Mouse (Mus musculus) stomach, embryonic 14.5 days (tissue): ENCODE results near the gene Rnf145. TPM values are rescaled to one million over a fixed set of nuclear protein-coding genes. Genes with fewer than 3 reads are reported as not detected.

ENCODE experiments used
- ATAC-seq: fragments of 200-750 bp; cut with Nextera tagmentation; 2 replicates; pipeline ENCODE4 v1.8.0; 2017; ENCODE audit warnings: low read depth, moderate TSS enrichment; ENCODE audit not compliant: insufficient number of reproducible peaks, insufficient read depth, low FRiP score
- H3K27ac ChIP-seq: fragments of 300-500 bp; sonication (generic); 2 replicates; pipeline ENCODE4 v1.5.1; 2014; ENCODE audit warnings: mild to moderate bottlenecking, low read length, moderate library complexity, mixed read lengths
- H3K27me3 ChIP-seq: fragments of 300-500 bp; sonication (generic); 2 replicates; pipeline ENCODE4 v1.6.1; 2014; ENCODE audit warnings: low read length, control low read depth, mixed read lengths; ENCODE audit not compliant: control insufficient read depth, insufficient read depth
- H3K36me3 ChIP-seq: fragments of 300-500 bp; sonication (generic); 2 replicates; pipeline ENCODE4 v1.6.1; 2014; ENCODE audit warnings: mild to moderate bottlenecking, control low read depth, low read length, moderate library complexity, mixed read lengths; ENCODE audit not compliant: control insufficient read depth, insufficient read depth
- H3K4me1 ChIP-seq: fragments of 300-500 bp; sonication (generic); 2 replicates; pipeline ENCODE4 v1.6.1; 2014; ENCODE audit warnings: low read length, control low read depth, mixed read lengths; ENCODE audit not compliant: control insufficient read depth, insufficient read depth
- H3K4me2 ChIP-seq: fragments of 300-500 bp; sonication (generic); replicated peaks from 2 replicates; pipeline ENCODE4 v1.6.1; 2014; ENCODE audit warnings: low read depth, low read length, control low read depth
- H3K4me3 ChIP-seq: fragments of 300-500 bp; sonication (generic); 2 replicates; pipeline ENCODE4 v1.5.1; 2014; ENCODE audit warnings: low read depth, low read length, control low read depth
- H3K9ac ChIP-seq: fragments of 300-500 bp; sonication (generic); replicated peaks from 2 replicates; pipeline ENCODE4 v1.6.1; 2014; ENCODE audit warnings: low read depth, mild to moderate bottlenecking, control low read depth, low read length, moderate library complexity, mixed read lengths
- H3K9me3 ChIP-seq: fragments of 300-500 bp; sonication (generic); 2 replicates; pipeline ENCODE4 v1.6.1; 2016; ENCODE audit warnings: low read depth, low read length, control low read depth; ENCODE audit not compliant: control insufficient read depth
- WGBS: fragments of 180-500 bp; shearing (Covaris S2); extraction: QIAGEN DNeasy Blood & Tissue Kit; methylation state at CpG from one replicate; pipeline ENCODE4 v1.1.7; 2014; 5-methylcytosine and 5-hydroxymethylcytosine counted together
- polyA plus RNA-seq: library from polyadenylated mRNA; unstranded; fragments of >200 nt; fragmentation: Nextera tagmentation; extraction: Ambion mirVana; gene quantifications from 2 replicates; pipeline ENCODE4 v1.2.1, GENCODE M21; 2014

Gene Rnf145
- polyA plus RNA-seq, 1 experiment from 2014 or later, result 84.7 TPM

- ATAC-seq, result no peak
- no peak overlapping the region for H3K27ac ChIP-seq
- WGBS, result 60% methylated on average over 5 of the region's 5 CpGs
- H3K36me3 ChIP-seq, result no peaks in the 10 kb centered on the region
- no peaks in the 10 kb centered on the region for H3K9me3 ChIP-seq
- no peak overlapping the region for H3K4me3 ChIP-seq
- H3K9ac ChIP-seq, result no peak overlapping the region
- H3K4me2 ChIP-seq, result no peak overlapping the region
- H3K27me3 ChIP-seq, result no peaks in the 10 kb centered on the region
- no peaks in the 10 kb centered on the region for H3K4me1 ChIP-seq
Measured at GRCm38 (mm10) chr11:44502931-44503330, 15.8 kb upstream of the Rnf145 start.

- H3K4me2 ChIP-seq, result no peak overlapping the region
- no peak overlapping the region for H3K27ac ChIP-seq
- H3K4me3 ChIP-seq, result no peak overlapping the region
- H3K27me3 ChIP-seq, result no peaks in the 10 kb centered on the region
- no peaks in the 10 kb centered on the region for H3K4me1 ChIP-seq
- no peak overlapping the region for H3K9ac ChIP-seq
- 87% methylated on average over 7 of the region's 7 CpGs for WGBS
- no peaks in the 10 kb centered on the region for H3K9me3 ChIP-seq
- no peak for ATAC-seq
- no peaks in the 10 kb centered on the region for H3K36me3 ChIP-seq
Measured at GRCm38 (mm10) chr11:44504146-44504545, 14.6 kb upstream of the Rnf145 start.

- Histone ChIP-seq H3K4me3 (no peak overlapping the region), H3K9ac (no peak overlapping the region), H3K4me2 (no peak overlapping the region), H3K36me3 (no peaks in the 10 kb centered on the region), H3K9me3 (no peaks in the 10 kb centered on the region), H3K4me1 (no peaks in the 10 kb centered on the region), H3K27ac (no peak overlapping the region), H3K27me3 (no peaks in the 10 kb centered on the region)
- 85% methylated on average over 3 of the region's 3 CpGs for WGBS
- no peak for ATAC-seq
Measured at GRCm38 (mm10) chr11:44504761-44505160, 14.0 kb upstream of the Rnf145 start.

GRCm38 (mm10) chr11:44508876-44509275, 9.9 kb upstream of the Rnf145 start:
- peak; percentile 79; the same call in 1 of the 2 replicates for ATAC-seq
- Histone ChIP-seq H3K36me3 (no peaks in the 10 kb centered on the region), H3K4me3 (no peak overlapping the region), H3K9me3 (no peaks in the 10 kb centered on the region), H3K4me2 (no peak overlapping the region), H3K27me3 (no peaks in the 10 kb centered on the region), H3K27ac (no peak overlapping the region), H3K4me1 (no peaks in the 10 kb centered on the region), H3K9ac (no peak overlapping the region)
- 44% methylated on average over 4 of the region's 4 CpGs for WGBS

GRCm38 (mm10) chr11:44509906-44510305, 8.9 kb upstream of the Rnf145 start:
- no peak for ATAC-seq
- Histone ChIP-seq H3K27me3 (no peaks in the 10 kb centered on the region), H3K4me2 (no peak overlapping the region), H3K27ac (no peak overlapping the region), H3K4me3 (no peak overlapping the region), H3K9ac (no peak overlapping the region), H3K9me3 (no peaks in the 10 kb centered on the region), H3K4me1 (no peaks in the 10 kb centered on the region), H3K36me3 (no peaks in the 10 kb centered on the region)
- WGBS, result 75% methylated on average over 2 of the region's 2 CpGs

GRCm38 (mm10) chr11:44510371-44510770, 8.4 kb upstream of the Rnf145 start:
- H3K36me3 ChIP-seq, result no peaks in the 10 kb centered on the region
- ATAC-seq, result no peak
- H3K9me3 ChIP-seq, result no peaks in the 10 kb centered on the region
- no peak overlapping the region for H3K27ac ChIP-seq
- no peak overlapping the region for H3K4me3 ChIP-seq
- H3K9ac ChIP-seq, result no peak overlapping the region
- 82% methylated on average over 7 of the region's 7 CpGs for WGBS
- H3K4me1 ChIP-seq, result no peaks in the 10 kb centered on the region
- H3K27me3 ChIP-seq, result no peaks in the 10 kb centered on the region
- H3K4me2 ChIP-seq, result no peak overlapping the region

- Histone ChIP-seq H3K9ac (no peak overlapping the region), H3K4me2 (no peak overlapping the region), H3K4me3 (no peak overlapping the region), H3K27me3 (no peaks in the 10 kb centered on the region), H3K27ac (no peak overlapping the region), H3K9me3 (no peaks in the 10 kb centered on the region), H3K4me1 (0 out of 2 replicates have a peak, but pooled peaks cover 2% of the 10 kb centered on the region), H3K36me3 (no peaks in the 10 kb centered on the region)
- ATAC-seq, result peak; percentile 53; the same call in 1 of the 2 replicates
- 65% methylated on average over 14 of the region's 14 CpGs for WGBS
Measured at GRCm38 (mm10) chr11:44512044-44513025, 6.4 kb upstream of the Rnf145 start.

GRCm38 (mm10) chr11:44513026-44513422, 5.7 kb upstream of the Rnf145 start:
- Histone ChIP-seq H3K4me2 (no peak overlapping the region), H3K36me3 (no peaks in the 10 kb centered on the region), H3K27ac (no peak overlapping the region), H3K4me3 (no peak overlapping the region), H3K9ac (no peak overlapping the region), H3K27me3 (no peaks in the 10 kb centered on the region), H3K9me3 (no peaks in the 10 kb centered on the region), H3K4me1 (peaks cover 7% of the 10 kb centered on the region; the same call in 1 of the 2 replicates)
- WGBS, result 57% methylated on average over 2 of the region's 2 CpGs
- ATAC-seq, result no peak
